Mouse (Mus musculus): ENCODE results near the gene Ice1. TPM values are rescaled to one million over a fixed set of nuclear protein-coding genes. Genes with fewer than 3 reads are reported as not detected.

Ice1 gene
- polyA plus RNA-seq, 2 experiments = 5.9 to 9.6 TPM

DNA sequence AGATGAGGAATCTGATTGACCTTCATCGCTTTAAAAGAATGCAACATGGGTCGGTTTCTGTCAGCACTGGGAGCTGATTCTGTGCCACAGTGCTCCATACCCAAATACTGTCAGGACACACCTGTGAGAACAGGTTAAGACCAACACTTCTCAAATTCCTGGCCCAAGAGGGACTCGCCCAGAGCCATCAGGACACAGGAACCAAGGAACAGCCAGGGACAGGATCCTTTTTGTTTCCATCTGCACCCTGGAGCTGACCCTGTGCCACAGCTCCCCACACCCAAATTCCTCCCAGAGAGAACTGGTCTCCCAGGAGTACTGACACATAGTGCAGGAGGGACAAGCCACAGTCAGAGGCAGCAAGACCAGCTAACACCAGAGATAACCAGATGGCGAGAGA lies 11.0 kb downstream of the Ice1 start:
- H3K9ac ChIP-seq (replicated peaks) = no peak overlapping the region
- DNase-seq (ENCODE audit: low read depth in 3 of 3, low spot score in 3 of 3) = no peak
- H3K27me3 ChIP-seq (ENCODE audit: control insufficient read depth, insufficient read depth, low read length) = no peaks in the 10 kb centered on the region
- no peaks in the 10 kb centered on the region for H3K9me3 ChIP-seq (ENCODE audit: control insufficient read depth, low read length)
- WGBS (ENCODE audit: insufficient replicate concordance) = 60% methylated on average over 4 of the region's 4 CpGs
- H3K36me3 ChIP-seq (replicated peaks; ENCODE audit: control insufficient read depth, insufficient read depth, low read depth) = no peaks in the 10 kb centered on the region
- TF ChIP-seq EP300 (IDR thresholded peaks at IDR 0.05; ENCODE audit: low read depth) (no peak), CTCF (IDR thresholded peaks at IDR 0.05; ENCODE audit: low read depth) (no peak)
- H3K27ac ChIP-seq = no peak overlapping the region
- no peak for ATAC-seq (ENCODE audit: insufficient read depth)
- no peak overlapping the region for H3K4me2 ChIP-seq (ENCODE audit: low read depth)
- H3K4me3 ChIP-seq (ENCODE audit: insufficient read depth in 1 of 2, low read depth in 2 of 2, low read length in 2 of 2) = no peak overlapping the region
- peaks cover 0 to 10% of the 10 kb centered on the region in 2 experiments; a peak in 2 of 4 replicates for H3K4me1 ChIP-seq (replicated peaks; ENCODE audit: control insufficient read depth in 2 of 2, insufficient read depth in 2 of 2, low read length in 1 of 2)

DNA sequence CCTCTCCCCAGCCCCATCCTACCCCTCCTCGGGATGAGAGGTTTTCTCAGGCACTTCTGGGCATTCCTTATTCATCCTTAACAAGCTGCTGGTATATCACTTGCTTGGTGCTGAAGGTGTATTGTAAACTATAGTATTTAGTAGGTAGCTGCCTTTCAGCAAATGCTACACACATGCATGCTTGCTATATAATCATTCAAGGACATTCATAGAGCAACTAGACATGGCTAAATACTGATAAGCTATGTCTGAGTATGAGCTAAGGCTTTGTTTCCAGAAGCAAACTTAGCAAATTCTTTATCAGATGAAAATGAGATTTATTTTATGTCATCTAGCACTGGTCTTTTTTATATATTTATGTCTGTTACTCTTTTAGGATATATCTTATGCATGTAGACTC lies 11.8 kb downstream of the Ice1 start:
- Histone ChIP-seq H3K36me3 (replicated peaks; ENCODE audit: control insufficient read depth, insufficient read depth, low read depth) (no peaks in the 10 kb centered on the region), H3K9ac (replicated peaks) (no peak overlapping the region), H3K4me3 (ENCODE audit: insufficient read depth in 1 of 2, low read depth in 2 of 2, low read length in 2 of 2) (no peak overlapping the region), H3K9me3 (ENCODE audit: control insufficient read depth, low read length) (no peaks in the 10 kb centered on the region), H3K27ac (no peak overlapping the region), H3K27me3 (ENCODE audit: control insufficient read depth, insufficient read depth, low read length) (no peaks in the 10 kb centered on the region), H3K4me1 (replicated peaks; ENCODE audit: control insufficient read depth in 2 of 2, insufficient read depth in 2 of 2, low read length in 1 of 2) (peaks cover 0 to 10% of the 10 kb centered on the region in 2 experiments; a peak in 2 of 4 replicates), H3K4me2 (ENCODE audit: low read depth) (no peak overlapping the region)
- ATAC-seq (ENCODE audit: insufficient read depth) (no peak), DNase-seq (ENCODE audit: low read depth in 3 of 3, low spot score in 3 of 3) (no peak)
- 38% methylated on average over 1 of the region's 1 CpGs for WGBS (ENCODE audit: insufficient replicate concordance)
- no peak for TF ChIP-seq CTCF (IDR thresholded peaks at IDR 0.05; ENCODE audit: low read depth)
- no peak for TF ChIP-seq EP300 (IDR thresholded peaks at IDR 0.05; ENCODE audit: low read depth)

DNA sequence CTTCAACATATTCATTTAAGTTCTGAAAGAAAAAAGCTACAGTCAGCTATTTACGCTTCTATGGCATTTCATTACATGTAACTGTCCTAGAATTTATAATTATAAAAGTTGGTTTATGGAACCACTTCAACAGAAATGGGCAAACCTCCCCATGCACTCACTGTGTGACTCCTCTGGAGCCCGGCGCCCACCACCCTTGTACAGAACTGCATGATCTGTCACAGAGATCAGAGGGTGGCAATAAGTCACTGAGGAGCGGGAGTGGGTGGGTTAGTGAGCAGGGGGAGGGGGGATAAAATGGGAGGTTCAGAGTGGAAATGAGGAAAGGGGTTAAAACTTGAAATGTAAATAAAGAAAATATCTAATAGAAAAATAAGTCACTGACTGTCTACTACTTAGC lies 13.0 kb downstream of the Ice1 start:
- 75% methylated on average over 4 of the region's 4 CpGs for WGBS (ENCODE audit: insufficient replicate concordance)
- Histone ChIP-seq H3K4me3 (ENCODE audit: insufficient read depth in 1 of 2, low read depth in 2 of 2, low read length in 2 of 2) (no peak overlapping the region), H3K4me1 (replicated peaks; ENCODE audit: control insufficient read depth in 2 of 2, insufficient read depth in 2 of 2, low read length in 1 of 2) (peaks cover 0 to 10% of the 10 kb centered on the region in 2 experiments; a peak in 2 of 4 replicates), H3K9me3 (ENCODE audit: control insufficient read depth, low read length) (no peaks in the 10 kb centered on the region), H3K27ac (no peak overlapping the region), H3K4me2 (ENCODE audit: low read depth) (no peak overlapping the region), H3K27me3 (ENCODE audit: control insufficient read depth, insufficient read depth, low read length) (no peaks in the 10 kb centered on the region), H3K36me3 (replicated peaks; ENCODE audit: control insufficient read depth, insufficient read depth, low read depth) (no peaks in the 10 kb centered on the region), H3K9ac (replicated peaks) (no peak overlapping the region)
- TF ChIP-seq CTCF (IDR thresholded peaks at IDR 0.05; ENCODE audit: low read depth) (no peak), EP300 (IDR thresholded peaks at IDR 0.05; ENCODE audit: low read depth) (no peak)
- ATAC-seq (ENCODE audit: insufficient read depth) (no peak), DNase-seq (ENCODE audit: low read depth in 3 of 3, low spot score in 3 of 3) (no peak)

DNA sequence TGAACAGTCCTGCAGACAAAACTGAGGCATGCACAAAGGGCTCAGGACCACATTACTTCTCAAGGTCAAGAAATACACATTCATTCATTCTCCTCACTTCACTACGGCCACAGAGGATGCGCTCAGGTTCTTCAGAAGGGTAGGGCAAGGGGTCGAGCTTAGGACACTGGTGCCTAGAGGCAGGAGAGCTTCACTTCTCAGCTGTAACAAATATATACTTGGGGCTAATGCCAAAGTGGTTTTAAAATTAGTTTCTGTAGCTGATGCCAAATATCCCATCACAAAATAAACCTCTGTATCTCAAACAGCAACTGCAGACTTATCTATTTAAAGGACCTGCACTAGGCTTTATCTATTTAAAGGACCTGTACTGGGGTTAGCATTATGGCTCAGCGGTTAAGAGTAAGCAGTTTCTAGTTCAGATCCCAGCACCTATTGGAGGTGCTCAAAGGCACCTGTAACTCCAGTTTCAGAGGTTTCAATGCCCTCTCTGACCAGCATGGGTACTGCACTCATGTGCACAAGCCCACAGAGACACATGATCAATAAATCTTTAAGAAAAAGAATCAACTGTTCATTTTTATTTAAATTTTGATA lies 14.9 kb downstream of the Ice1 start:
- 70% methylated on average over 4 of the region's 4 CpGs for WGBS (ENCODE audit: insufficient replicate concordance)
- Histone ChIP-seq H3K4me1 (replicated peaks; ENCODE audit: control insufficient read depth in 2 of 2, insufficient read depth in 2 of 2, low read length in 1 of 2) (peaks cover 0 to 10% of the 10 kb centered on the region in 2 experiments; a peak in 2 of 4 replicates), H3K9ac (replicated peaks) (no peak overlapping the region), H3K9me3 (ENCODE audit: control insufficient read depth, low read length) (no peaks in the 10 kb centered on the region), H3K36me3 (replicated peaks; ENCODE audit: control insufficient read depth, insufficient read depth, low read depth) (no peaks in the 10 kb centered on the region), H3K27me3 (ENCODE audit: control insufficient read depth, insufficient read depth, low read length) (no peaks in the 10 kb centered on the region), H3K27ac (no peak overlapping the region), H3K4me3 (ENCODE audit: insufficient read depth in 1 of 2, low read depth in 2 of 2, low read length in 2 of 2) (no peak overlapping the region), H3K4me2 (ENCODE audit: low read depth) (no peak overlapping the region)
- DNase-seq (ENCODE audit: low read depth in 3 of 3, low spot score in 3 of 3) (no peak), ATAC-seq (ENCODE audit: insufficient read depth) (no peak)
- TF ChIP-seq EP300 (IDR thresholded peaks at IDR 0.05; ENCODE audit: low read depth) (no peak), CTCF (IDR thresholded peaks at IDR 0.05; ENCODE audit: low read depth) (no peak)

DNA sequence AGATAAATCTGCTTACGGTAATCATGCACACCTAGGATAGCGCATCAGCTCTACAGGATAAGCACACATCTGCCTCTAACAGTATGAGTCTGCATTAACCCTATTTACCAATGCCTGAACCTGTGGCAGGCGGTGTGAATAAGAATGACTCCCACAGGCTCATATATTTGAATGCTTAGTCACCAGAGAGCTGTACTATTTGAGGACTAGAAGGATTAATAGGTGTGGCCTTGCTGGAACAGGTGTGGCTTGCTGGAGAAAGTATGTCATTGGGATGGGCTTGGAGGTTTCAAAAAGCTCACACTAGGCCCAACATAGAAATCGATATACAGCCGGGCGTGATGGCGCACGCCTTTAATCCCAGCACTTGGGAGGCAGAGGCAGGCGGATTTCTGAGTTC lies 15.9 kb downstream of the Ice1 start:
- Histone ChIP-seq H3K9ac (replicated peaks) (no peak overlapping the region), H3K36me3 (replicated peaks; ENCODE audit: control insufficient read depth, insufficient read depth, low read depth) (no peaks in the 10 kb centered on the region), H3K4me1 (replicated peaks; ENCODE audit: control insufficient read depth in 2 of 2, insufficient read depth in 2 of 2, low read length in 1 of 2) (peaks cover 0 to 9% of the 10 kb centered on the region in 2 experiments; a peak in 2 of 4 replicates), H3K27me3 (ENCODE audit: control insufficient read depth, insufficient read depth, low read length) (no peaks in the 10 kb centered on the region), H3K9me3 (ENCODE audit: control insufficient read depth, low read length) (no peaks in the 10 kb centered on the region), H3K4me2 (ENCODE audit: low read depth) (no peak overlapping the region), H3K4me3 (ENCODE audit: insufficient read depth in 1 of 2, low read depth in 2 of 2, low read length in 2 of 2) (no peak overlapping the region), H3K27ac (no peak overlapping the region)
- 76% methylated on average over 9 of the region's 9 CpGs for WGBS (ENCODE audit: insufficient replicate concordance)
- ATAC-seq (ENCODE audit: insufficient read depth) (no peak), DNase-seq (ENCODE audit: low read depth in 3 of 3, low spot score in 3 of 3) (no peak)
- no peak for TF ChIP-seq EP300 (IDR thresholded peaks at IDR 0.05; ENCODE audit: low read depth)

All from liver, embryonic 14.5 days (tissue).